Mouse (Mus musculus): ENCODE measurements at regions not wholly inside any gene's neighbourhood (a gene's known extent, or its start where the extent isn't known, plus 50 kb on each side); places are given as distances from the start of the nearest gene placed in this dataset.

- Histone ChIP-seq H3K27ac (ENCODE audit: insufficient read depth, low read length) (no peak overlapping the region), H3K4me3 (ENCODE audit: insufficient read depth, low read length) (no peak overlapping the region), H3K4me1 (ENCODE audit: control insufficient read depth, insufficient read depth, low read length) (no peaks in the 10 kb centered on the region)
- TF ChIP-seq POLR2A (IDR thresholded peaks at IDR 0.05; ENCODE audit: extremely low read depth, insufficient read depth, low read length) (no peak), CTCF (IDR thresholded peaks at IDR 0.05; ENCODE audit: extremely low read depth, insufficient read depth, low read length) (no peak)
Observed at GRCm38 (mm10) chr5:64710236-64710635, 93.0 kb upstream of the Klf3 start.

GRCm38 (mm10) chr5:64710968-64711367, 92.2 kb upstream of the Klf3 start:
- no peak overlapping the region for H3K4me3 ChIP-seq (ENCODE audit: insufficient read depth, low read length)
- TF ChIP-seq CTCF (IDR thresholded peaks at IDR 0.05; ENCODE audit: extremely low read depth, insufficient read depth, low read length) (no peak), POLR2A (IDR thresholded peaks at IDR 0.05; ENCODE audit: extremely low read depth, insufficient read depth, low read length) (no peak)
- no peak overlapping the region for H3K27ac ChIP-seq (ENCODE audit: insufficient read depth, low read length)
- H3K4me1 ChIP-seq (ENCODE audit: control insufficient read depth, insufficient read depth, low read length): no peaks in the 10 kb centered on the region

GRCm38 (mm10) chr5:64714221-64714653, 89.0 kb upstream of the Klf3 start:
- TF ChIP-seq CTCF (IDR thresholded peaks at IDR 0.05; ENCODE audit: extremely low read depth, insufficient read depth, low read length): no peak
- no peak for TF ChIP-seq POLR2A (IDR thresholded peaks at IDR 0.05; ENCODE audit: extremely low read depth, insufficient read depth, low read length)
- Histone ChIP-seq H3K4me3 (ENCODE audit: insufficient read depth, low read length) (no peak overlapping the region), H3K4me1 (ENCODE audit: control insufficient read depth, insufficient read depth, low read length) (no peaks in the 10 kb centered on the region), H3K27ac (ENCODE audit: insufficient read depth, low read length) (no peak overlapping the region)

- no peaks in the 10 kb centered on the region for H3K4me1 ChIP-seq (ENCODE audit: control insufficient read depth, insufficient read depth, low read length)
- no peak overlapping the region for H3K27ac ChIP-seq (ENCODE audit: insufficient read depth, low read length)
- TF ChIP-seq POLR2A (IDR thresholded peaks at IDR 0.05; ENCODE audit: extremely low read depth, insufficient read depth, low read length) (no peak), CTCF (IDR thresholded peaks at IDR 0.05; ENCODE audit: extremely low read depth, insufficient read depth, low read length) (no peak)
- H3K4me3 ChIP-seq (ENCODE audit: insufficient read depth, low read length): no peak overlapping the region
Observed at GRCm38 (mm10) chr5:64714710-64715109, 88.5 kb upstream of the Klf3 start.

GRCm38 (mm10) chr5:64716551-64716950, 86.6 kb upstream of the Klf3 start:
- no peak for TF ChIP-seq CTCF (IDR thresholded peaks at IDR 0.05; ENCODE audit: extremely low read depth, insufficient read depth, low read length)
- Histone ChIP-seq H3K4me3 (ENCODE audit: insufficient read depth, low read length) (no peak overlapping the region), H3K4me1 (ENCODE audit: control insufficient read depth, insufficient read depth, low read length) (no peaks in the 10 kb centered on the region), H3K27ac (ENCODE audit: insufficient read depth, low read length) (no peak overlapping the region)

GRCm38 (mm10) chr5:64722211-64722610, 81.0 kb upstream of the Klf3 start:
- Histone ChIP-seq H3K4me1 (ENCODE audit: control insufficient read depth, insufficient read depth, low read length) (no peaks in the 10 kb centered on the region), H3K27ac (ENCODE audit: insufficient read depth, low read length) (no peak overlapping the region)
- TF ChIP-seq POLR2A (IDR thresholded peaks at IDR 0.05; ENCODE audit: extremely low read depth, insufficient read depth, low read length): no peak
- no peak for TF ChIP-seq CTCF (IDR thresholded peaks at IDR 0.05; ENCODE audit: extremely low read depth, insufficient read depth, low read length)

GRCm38 (mm10) chr5:64727847-64728246, 75.3 kb upstream of the Klf3 start:
- TF ChIP-seq CTCF (IDR thresholded peaks at IDR 0.05; ENCODE audit: extremely low read depth, insufficient read depth, low read length) (no peak), POLR2A (IDR thresholded peaks at IDR 0.05; ENCODE audit: extremely low read depth, insufficient read depth, low read length) (no peak)
- H3K4me3 ChIP-seq (ENCODE audit: insufficient read depth, low read length): no peak overlapping the region
- no peaks in the 10 kb centered on the region for H3K4me1 ChIP-seq (ENCODE audit: control insufficient read depth, insufficient read depth, low read length)
- no peak overlapping the region for H3K27ac ChIP-seq (ENCODE audit: insufficient read depth, low read length)

More at GRCm38 (mm10) chr5:64722211-64722610, 81.0 kb upstream of the Klf3 start:
- no peak overlapping the region for H3K4me3 ChIP-seq (ENCODE audit: insufficient read depth, low read length)

GRCm38 (mm10) chr5:64732356-64732755, 70.8 kb upstream of the Klf3 start:
- Histone ChIP-seq H3K4me1 (ENCODE audit: control insufficient read depth, insufficient read depth, low read length) (no peaks in the 10 kb centered on the region), H3K27ac (ENCODE audit: insufficient read depth, low read length) (no peak overlapping the region), H3K4me3 (ENCODE audit: insufficient read depth, low read length) (no peak overlapping the region)
- TF ChIP-seq POLR2A (IDR thresholded peaks at IDR 0.05; ENCODE audit: extremely low read depth, insufficient read depth, low read length) (no peak), CTCF (IDR thresholded peaks at IDR 0.05; ENCODE audit: extremely low read depth, insufficient read depth, low read length) (no peak)

GRCm38 (mm10) chr5:64736985-64737384, 66.2 kb upstream of the Klf3 start:
- Histone ChIP-seq H3K27ac (ENCODE audit: insufficient read depth, low read length) (no peak overlapping the region), H3K4me1 (ENCODE audit: control insufficient read depth, insufficient read depth, low read length) (peaks cover 2% of the 10 kb centered on the region; the same call in 1 of the 2 replicates), H3K4me3 (ENCODE audit: insufficient read depth, low read length) (no peak overlapping the region)
- TF ChIP-seq CTCF (IDR thresholded peaks at IDR 0.05; ENCODE audit: extremely low read depth, insufficient read depth, low read length) (no peak), POLR2A (IDR thresholded peaks at IDR 0.05; ENCODE audit: extremely low read depth, insufficient read depth, low read length) (no peak)

- H3K4me3 ChIP-seq (ENCODE audit: insufficient read depth, low read length): no peak overlapping the region
- TF ChIP-seq CTCF (IDR thresholded peaks at IDR 0.05; ENCODE audit: extremely low read depth, insufficient read depth, low read length) (no peak), POLR2A (IDR thresholded peaks at IDR 0.05; ENCODE audit: extremely low read depth, insufficient read depth, low read length) (no peak)
- H3K4me1 ChIP-seq (ENCODE audit: control insufficient read depth, insufficient read depth, low read length): peaks cover 2% of the 10 kb centered on the region; the same call in 1 of the 2 replicates
- no peak overlapping the region for H3K27ac ChIP-seq (ENCODE audit: insufficient read depth, low read length)
Observed at GRCm38 (mm10) chr5:64738096-64738780, 65.0 kb upstream of the Klf3 start.
